Mouse (Mus musculus) lung, adult 2 months (tissue): ENCODE measurements around the gene Spindoc. TPM values are rescaled to one million over a fixed set of nuclear protein-coding genes. Genes with fewer than 3 reads are reported as not detected.

Experiments used
- DNase-seq: peaks from one replicate; pipeline ENCODE4 v3.0.0; 2022
- H3K4me1 ChIP-seq: fragments of 200-500 bp; 2 replicates; pipeline ENCODE4 v1.6.1; 2011; ENCODE audit warnings: low read length; ENCODE audit not compliant: control insufficient read depth, insufficient read depth
- H3K4me3 ChIP-seq: fragments of 200-500 bp; replicated peaks from 2 replicates; pipeline ENCODE3; 2011; ENCODE audit warnings: low read depth, mild to moderate bottlenecking, control low read depth, low read length; ENCODE audit errors: extremely low read depth
- CTCF ChIP-seq: fragments of 200-500 bp; IDR thresholded peaks from 2 replicates; pipeline ENCODE4 v1.5.1; 2011; ENCODE audit warnings: mild to moderate bottlenecking, low read length, control low read depth; ENCODE audit not compliant: insufficient read depth
- POLR2A ChIP-seq: fragments of 200-500 bp; IDR thresholded peaks from 2 replicates; pipeline ENCODE4 v1.6.1; 2011; ENCODE audit warnings: low read depth, mild to moderate bottlenecking, control low read depth, low read length, borderline replicate concordance; ENCODE audit errors: extremely low read depth
- WGBS: fragments of 180-500 bp; shearing (Covaris S2); methylation state at CpG from one replicate; pipeline ENCODE4 v1.1.7; 2018; 5-methylcytosine and 5-hydroxymethylcytosine counted together
- polyA plus RNA-seq: library from polyadenylated mRNA; depleted of rRNA; stranded (reverse); fragments of >200 nt; gene quantifications from 2 replicates; pipeline ENCODE4 v1.2.3, GENCODE M21; 2012; rRNA removed

The Spindoc gene
- polyA plus RNA-seq, 1 experiment = 19.0 TPM

DNA sequence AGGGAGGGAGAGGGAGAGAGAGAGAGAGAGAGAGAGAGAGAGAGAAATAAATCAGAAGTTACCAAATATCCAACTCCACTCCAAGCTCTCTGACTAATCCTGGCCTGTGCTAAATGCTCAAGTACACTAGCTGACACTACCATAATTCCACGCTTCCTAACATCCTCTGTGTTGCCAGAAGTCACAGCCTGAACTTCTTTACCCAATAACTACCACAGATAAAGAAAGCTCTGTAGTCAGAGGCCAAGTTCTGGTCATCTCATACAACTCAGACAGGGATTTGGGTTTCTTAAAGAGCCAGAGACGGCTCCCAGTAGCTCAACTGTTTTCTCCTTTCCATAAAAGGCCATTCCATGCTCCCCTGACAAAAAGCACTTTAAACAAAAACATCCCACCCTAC lies 78.0 kb downstream of the Spindoc start:
- no peak for TF ChIP-seq POLR2A
- TF ChIP-seq CTCF = no peak
- 68% methylated on average over 2 of the region's 2 CpGs for WGBS
- DNase-seq = no peak
- Histone ChIP-seq H3K4me1 (peaks cover 34% of the 10 kb centered on the region), H3K4me3 (no peak overlapping the region)

Other genes starting within 250 kb of the Spindoc start
- gene Otub1, start 176.7 kb downstream of the Spindoc start, polyA plus RNA-seq = 74.5 and 82.0 TPM in 2 replicates
- gene Cox8a, start 165.4 kb downstream of the Spindoc start, polyA plus RNA-seq = 984 and 1,290 TPM in 2 replicates
- 14.9 and 18.5 TPM in 2 replicates for gene Naa40, start 141.8 kb downstream of the Spindoc start, polyA plus RNA-seq
- 1.7 and 3.3 TPM in 2 replicates for gene Rcor2, start 115.7 kb downstream of the Spindoc start, polyA plus RNA-seq
- 68.6 and 94.1 TPM in 2 replicates for gene Mark2, start 41.1 kb downstream of the Spindoc start, polyA plus RNA-seq
- 26.2 and 36.7 TPM in 2 replicates for gene 2700081O15Rik, start 34.6 kb upstream of the Spindoc start, polyA plus RNA-seq
- 106 and 107 TPM in 2 replicates for gene Rtn3, start 100.3 kb upstream of the Spindoc start, polyA plus RNA-seq
- 15.4 and 24.5 TPM in 2 replicates for gene Atl3, start 111.0 kb upstream of the Spindoc start, polyA plus RNA-seq
- gene Pla2g16, start 174.5 kb upstream of the Spindoc start, polyA plus RNA-seq = 15.1 and 19.0 TPM in 2 replicates
- 3.2 and 6.0 TPM in 2 replicates for gene Lgals12, start 224.2 kb upstream of the Spindoc start, polyA plus RNA-seq
- gene Hrasls5, start 229.5 kb upstream of the Spindoc start, polyA plus RNA-seq = 0.15 and 0.40 TPM in 2 replicates